Mouse (Mus musculus) heart, adult 11 months (tissue): ENCODE data around the gene Mindy2.
"Not testable (repeated sequence)": the region's sequence is repeated elsewhere in the genome, so short reads cannot be mapped to it uniquely, and the experiment has no call there.

Experiments used
- DNase-seq: peaks from one replicate; pipeline ENCODE4 v3.0.0; 2022

Mindy2 gene

GRCm38 (mm10) chr9:70578123-70578522, 78.9 kb downstream of the Mindy2 start:
- DNase-seq: no peak

DNA sequence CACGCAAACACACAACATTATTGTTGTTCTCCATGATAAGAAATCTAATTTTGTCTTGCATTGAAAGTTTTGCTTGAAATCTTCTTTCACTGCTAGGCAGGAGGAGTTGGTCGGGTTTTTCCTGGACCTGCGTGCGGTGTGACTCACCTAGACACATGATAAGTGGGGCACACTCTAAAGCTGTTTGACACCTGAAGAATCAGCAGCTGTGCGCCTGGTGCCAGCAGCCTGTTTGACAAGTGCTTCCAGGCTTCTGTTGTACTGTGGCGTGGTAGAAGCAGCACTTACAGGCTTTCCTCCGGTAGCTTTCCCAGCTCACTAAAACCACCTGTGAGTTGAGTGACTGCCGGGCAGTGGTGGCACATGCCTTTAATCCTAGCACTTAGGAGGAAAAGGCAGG, 86.6 kb downstream of the Mindy2 start:
- peak; percentile 22 for DNase-seq

DNA sequence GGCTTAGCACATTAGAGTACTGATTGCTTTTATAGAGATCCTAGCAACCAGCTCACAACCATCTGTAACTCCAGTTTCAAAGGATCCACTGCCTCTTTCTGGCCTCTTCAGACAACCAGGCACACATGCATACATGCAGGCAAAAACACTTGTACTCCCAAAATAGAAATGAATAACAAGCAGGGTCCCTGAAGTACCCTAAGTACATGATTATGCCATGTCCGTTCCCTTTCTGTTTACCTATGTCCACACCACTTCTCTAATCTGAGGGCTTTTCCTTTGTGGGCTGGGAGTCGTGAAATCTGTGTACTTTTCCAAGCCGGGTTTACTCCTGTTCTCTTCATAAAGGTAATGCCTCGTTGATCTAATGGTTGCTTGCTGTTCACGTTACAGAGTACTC, 89.3 kb downstream of the Mindy2 start:
- peak; percentile 55 for DNase-seq

GRCm38 (mm10) chr9:70562825-70563224, 94.1 kb downstream of the Mindy2 start:
- no peak for DNase-seq

DNA sequence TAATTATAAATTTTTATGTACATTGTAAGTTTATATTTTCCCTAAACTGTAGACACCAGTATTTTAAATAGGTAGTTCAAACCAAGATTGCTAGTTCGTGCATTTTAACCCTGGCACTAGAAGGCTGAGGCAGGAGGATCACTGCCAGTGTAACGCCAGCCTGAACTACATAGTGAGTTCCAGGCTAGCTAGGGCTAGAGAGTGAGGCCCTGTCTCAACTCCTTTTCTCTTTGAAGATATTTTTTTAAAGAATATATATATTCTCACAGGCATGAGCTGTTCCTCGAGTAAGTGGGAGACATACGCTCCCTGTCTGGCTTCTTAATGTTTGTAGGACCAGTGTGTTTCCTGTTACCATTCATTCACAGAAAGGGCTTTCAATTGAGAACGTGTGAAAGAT, 100.2 kb downstream of the Mindy2 start:
- DNase-seq: peak; percentile 51

GRCm38 (mm10) chr9:70555431-70555830, 101.5 kb downstream of the Mindy2 start:
- no peak for DNase-seq

- not testable (repeated sequence) for DNase-seq
These were observed 104.7 kb downstream of the Mindy2 start for GRCm38 (mm10) chr9:70552233-70552632.

GRCm38 (mm10) chr9:70551524-70551923, 105.5 kb downstream of the Mindy2 start:
- no peak for DNase-seq
